Mouse (Mus musculus) activated CD4-positive, CD25-positive, alpha-beta regulatory T cell (primary cell): ENCODE measurements around the gene Ehmt2. TPM values are rescaled to one million over a fixed set of nuclear protein-coding genes. Genes with fewer than 3 reads are reported as not detected.

Source experiments
- polyA plus RNA-seq, 2 experiments: library from polyadenylated mRNA; unstranded; fragments of 100-300 nt; shearing (Covaris generic); gene quantifications; one replicate each; pipeline ENCODE4 v1.2.1; 2017

The Ehmt2 gene
- polyA plus RNA-seq: 10 to 100 TPM; 60.3 to 72.7 TPM

GRCm38 (mm10) chr17:34898160-34898586 is at the start of gene Ehmt2, which contains the start of gene C2:
Gene Ehmt2, plus strand, starts transcription at chr17:34898469.
Gene C2, minus strand, starts transcription at chr17:34898265.

DNA sequence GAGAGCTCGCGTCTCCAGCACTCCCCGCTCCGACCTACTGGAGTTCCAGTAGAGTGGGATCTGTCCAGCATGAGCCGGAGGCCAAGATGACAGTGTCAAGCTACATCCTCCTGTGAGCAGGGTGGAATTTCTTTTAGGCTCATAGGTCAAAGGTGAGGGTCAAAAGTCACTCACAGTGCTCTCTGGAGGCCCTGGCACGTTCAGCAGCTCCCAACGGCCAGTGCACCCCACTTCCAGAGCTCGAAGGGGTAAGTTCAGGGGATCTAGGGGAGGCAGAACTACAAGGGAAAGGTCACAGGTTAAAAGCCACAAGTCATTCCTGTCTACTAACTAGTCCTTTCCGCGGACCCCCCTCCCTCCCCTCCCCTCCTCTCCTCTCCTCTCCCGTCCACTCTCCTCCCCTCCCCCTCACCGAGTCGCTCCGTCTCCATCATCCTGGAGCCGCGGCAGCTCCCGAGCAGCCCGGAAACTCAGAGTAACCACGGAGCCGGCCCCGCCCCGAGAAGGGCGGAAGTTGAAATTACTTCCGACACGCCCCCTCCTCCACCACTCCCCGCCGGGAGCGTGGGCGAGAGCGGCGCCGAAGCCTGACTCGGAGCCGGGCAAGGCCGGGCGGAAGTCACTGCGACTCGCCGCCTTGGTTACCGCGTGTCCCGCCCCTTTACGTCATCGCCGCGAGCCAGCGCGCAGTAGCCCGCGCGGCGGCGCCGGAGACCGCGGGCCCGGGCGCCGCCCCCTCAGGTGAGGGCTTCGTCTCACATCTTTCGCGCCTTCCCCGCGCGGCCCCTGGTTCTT is 48.4 kb upstream of the Ehmt2 start, which contains the start of the genes Skiv2l and Nelfe:
TSS of gene Skiv2l (minus strand) at position 489 of the 795 bp plus-strand sequence.
TSS of gene Nelfe (plus strand) at position 670 of the 795 bp plus-strand sequence.

DNA sequence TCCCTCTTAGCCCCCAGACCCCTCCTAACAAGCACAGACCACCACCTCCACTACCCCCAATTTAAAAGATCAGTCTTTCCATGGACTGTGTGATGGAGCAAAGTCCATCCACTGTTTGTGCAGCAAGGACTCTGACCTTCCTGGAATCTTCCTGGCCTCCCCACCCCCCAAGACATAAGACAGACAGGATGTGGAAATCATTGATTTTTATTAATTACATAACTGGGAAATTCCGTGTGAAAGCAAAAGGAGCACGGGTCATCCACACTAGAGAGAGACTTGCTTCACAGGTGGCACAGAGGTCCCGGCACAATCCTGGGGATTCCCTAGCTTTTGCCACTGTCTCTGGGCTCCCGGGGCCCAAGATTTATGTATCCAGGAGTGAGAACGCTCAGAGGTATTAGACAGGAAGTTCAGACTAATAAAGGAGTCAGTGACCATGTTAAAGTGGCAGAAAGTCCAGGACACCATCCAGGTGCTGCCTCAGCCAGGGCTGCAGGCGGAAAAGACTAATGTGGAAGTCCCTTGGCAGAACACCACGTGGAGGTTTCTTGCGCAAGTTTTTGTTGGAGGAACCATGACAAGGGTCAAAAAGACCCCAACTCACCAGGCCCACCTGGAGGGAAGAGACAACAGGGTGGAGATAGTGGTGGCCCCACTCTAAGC is 35.7 kb upstream of the Ehmt2 start, which contains the start of gene Cfb:
TSS of gene Cfb (minus strand) at position 103 of the 666 bp plus-strand sequence.

DNA sequence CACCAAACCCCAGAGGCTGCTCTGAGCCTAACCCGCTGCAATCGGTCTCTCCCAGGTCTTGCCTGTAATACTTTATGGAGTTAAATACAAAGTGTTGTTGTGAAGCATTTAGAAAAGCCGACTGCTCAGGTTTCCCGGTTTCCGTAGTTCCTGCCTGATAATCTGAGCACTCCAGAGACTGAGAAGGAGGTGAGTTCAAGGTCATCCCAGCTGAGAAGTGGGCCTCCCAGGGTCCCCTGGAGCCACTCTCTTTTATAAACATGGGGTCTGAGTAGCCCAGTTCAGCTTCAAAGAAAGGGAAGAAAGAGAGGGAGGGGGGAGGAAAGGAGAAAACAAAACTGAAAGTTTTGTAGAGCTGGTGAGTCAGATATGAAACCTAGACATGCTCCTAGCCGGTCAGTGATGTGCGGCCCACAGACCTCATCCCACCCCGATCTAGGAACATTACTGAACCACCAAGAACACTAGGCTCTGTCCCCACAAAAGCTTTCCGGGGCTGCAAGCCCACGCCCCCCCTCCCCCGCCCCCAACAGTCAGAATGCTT is 18.9 kb upstream of the Ehmt2 start, which contains the start of gene Zbtb12:
TSS of gene Zbtb12 (plus strand) at position 148 of the 544 bp plus-strand sequence.

DNA sequence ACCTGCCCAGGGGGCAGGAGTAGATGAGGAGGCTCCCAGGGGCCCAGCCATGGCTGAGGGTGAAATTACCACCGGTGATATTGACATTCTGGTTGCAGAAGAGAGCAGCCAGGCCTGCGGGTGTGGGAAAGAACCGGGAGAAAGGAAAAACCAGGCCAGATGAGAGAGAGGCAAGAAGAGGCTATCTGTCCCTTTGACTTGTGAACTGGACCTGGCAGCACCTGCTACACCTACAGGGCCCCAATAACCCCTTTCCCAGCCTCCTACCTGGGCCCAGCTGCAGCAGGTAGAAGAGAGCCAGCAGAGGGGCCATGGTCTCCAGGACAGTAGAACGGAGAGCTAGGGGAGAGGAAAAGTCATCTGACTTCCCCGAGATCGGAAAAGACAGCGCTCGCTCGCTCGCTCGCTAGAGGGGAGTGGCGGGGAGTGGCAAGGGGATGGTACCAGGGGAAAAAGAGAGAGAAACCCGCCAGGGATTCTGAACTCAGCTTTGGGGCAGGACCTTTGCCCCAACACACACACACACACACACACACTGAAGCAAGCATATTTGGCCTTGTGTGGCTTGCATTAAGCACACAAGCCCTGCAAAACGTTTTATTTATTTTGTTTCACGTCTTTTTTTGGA is 16.5 kb upstream of the Ehmt2 start, which contains the start of gene Gm20547:
TSS of gene Gm20547 (minus strand) at position 360 of the 628 bp plus-strand sequence.

GRCm38 (mm10) chr17:34913930-34914665 is 15.8 kb downstream of the Ehmt2 start, which contains the start of gene Slc44a4:
Gene Slc44a4, plus strand, starts transcription at chr17:34914466.

DNA sequence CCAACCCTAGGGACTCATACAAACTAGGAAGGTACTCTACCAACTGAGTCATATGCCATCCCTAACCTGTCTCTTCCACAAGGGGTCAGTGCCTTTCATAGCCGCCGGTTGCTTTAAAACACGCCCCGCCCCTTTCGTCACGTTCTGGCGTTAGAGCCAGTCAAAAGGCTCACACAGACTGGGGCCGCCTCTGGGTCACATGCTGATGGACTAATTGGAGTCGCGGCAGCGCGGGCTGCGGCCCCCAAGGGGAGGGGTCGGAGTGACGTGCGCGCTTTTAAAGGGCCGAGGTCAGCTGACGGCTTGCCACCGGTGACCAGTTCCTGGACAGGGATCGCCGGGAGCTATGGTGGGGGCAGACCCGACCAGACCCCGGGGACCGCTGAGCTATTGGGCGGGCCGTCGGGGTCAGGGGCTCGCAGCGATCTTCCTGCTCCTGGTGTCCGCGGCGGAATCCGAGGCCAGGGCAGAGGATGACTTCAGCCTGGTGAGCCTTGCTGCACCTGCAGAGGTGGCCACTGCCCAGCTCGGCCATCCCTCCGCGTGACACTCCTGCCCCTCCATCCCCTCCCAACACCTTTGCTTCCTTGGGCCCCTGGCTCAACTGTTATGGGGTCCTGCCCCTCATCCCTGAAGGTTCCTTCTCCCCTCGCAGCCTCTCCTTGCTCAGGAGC is 32.9 kb downstream of the Ehmt2 start, which contains the start of gene Neu1:
TSS of gene Neu1 (plus strand) at position 193 of the 674 bp plus-strand sequence.

DNA sequence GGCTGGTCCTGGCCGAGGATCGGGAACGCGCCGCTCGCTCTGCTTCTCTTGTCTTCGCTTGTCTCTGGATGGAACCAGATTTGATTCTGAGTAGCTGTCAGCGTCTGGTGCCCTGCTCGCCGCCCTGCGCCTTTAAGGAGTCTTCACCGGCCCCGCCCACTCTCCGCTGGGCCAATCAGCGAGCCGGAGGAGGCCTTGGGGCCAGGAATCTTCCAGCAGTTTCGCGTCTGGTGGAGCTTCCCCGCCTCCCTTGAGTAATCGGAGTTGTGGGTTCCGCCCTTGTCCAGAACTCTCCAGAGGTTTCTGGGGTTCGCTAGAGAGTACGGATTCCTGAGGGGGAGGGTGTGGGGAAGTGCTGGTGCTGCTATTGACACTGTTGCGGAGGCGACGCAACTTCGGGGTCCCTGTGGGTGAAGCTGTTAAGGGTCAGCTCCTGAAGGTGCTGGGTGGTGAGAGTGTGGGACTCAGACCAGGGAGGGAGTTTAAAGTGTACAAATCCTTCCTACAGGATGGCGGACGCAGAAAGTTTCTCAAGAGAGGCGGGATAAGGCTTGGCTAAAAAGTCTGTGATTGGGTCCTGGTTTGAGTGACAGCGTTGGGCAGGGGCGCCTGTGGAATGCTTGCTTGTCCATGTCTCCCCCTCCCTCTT is 61.0 kb downstream of the Ehmt2 start, which contains the start of gene Hspa1b:
TSS of gene Hspa1b (minus strand) at position 109 of the 649 bp plus-strand sequence.

Other genes starting within 250 kb of the Ehmt2 start
- under 1 TPM in 1 of 2 experiments, not detected in 1; 0.07 TPM for gene Tnxb, start 227.9 kb upstream of the Ehmt2 start, polyA plus RNA-seq
- gene C4b, start 154.6 kb upstream of the Ehmt2 start, polyA plus RNA-seq: 1 to 10 TPM in 1 of 2 experiments, not detected in 1; 3.0 TPM
- not detected for gene Cyp21a1, start 93.9 kb upstream of the Ehmt2 start, polyA plus RNA-seq
- 10 to 100 TPM; 37.4 to 47.4 TPM for gene Stk19, start 61.5 kb upstream of the Ehmt2 start, polyA plus RNA-seq
- gene Dxo, start 61.5 kb upstream of the Ehmt2 start, polyA plus RNA-seq: 10 to 100 TPM; 47.0 to 49.6 TPM
- gene Skiv2l, start 48.3 kb upstream of the Ehmt2 start, polyA plus RNA-seq: 100 to 1,000 TPM in 1 of 2 experiments, 10 to 100 TPM in 1; 81.8 to 107 TPM
- 10 to 100 TPM; 37.9 to 46.0 TPM for gene Nelfe, start 48.1 kb upstream of the Ehmt2 start, polyA plus RNA-seq
- gene Cfb, start 36.0 kb upstream of the Ehmt2 start, polyA plus RNA-seq: 1 to 10 TPM; 1.8 to 8.9 TPM
- gene Zbtb12, start 19.0 kb upstream of the Ehmt2 start, polyA plus RNA-seq: under 1 TPM; 0.16 to 0.74 TPM
- not detected for gene Gm20547, start 16.4 kb upstream of the Ehmt2 start, polyA plus RNA-seq
- 1 to 10 TPM; 1.6 to 4.0 TPM for gene C2, start 204 bp upstream of the Ehmt2 start, polyA plus RNA-seq
- not detected for gene Slc44a4, start 16.0 kb downstream of the Ehmt2 start, polyA plus RNA-seq
- gene Neu1, start 32.8 kb downstream of the Ehmt2 start, polyA plus RNA-seq: 10 to 100 TPM; 55.1 to 60.0 TPM
- gene Hspa1b, start 60.8 kb downstream of the Ehmt2 start, polyA plus RNA-seq: 10 to 100 TPM in 1 of 2 experiments, under 1 TPM in 1; 0.70 to 78.1 TPM
- 1 to 10 TPM in 1 of 2 experiments, not detected in 1; 2.5 TPM for gene Gm20481, start 71.4 kb downstream of the Ehmt2 start, polyA plus RNA-seq
- 10 to 100 TPM in 1 of 2 experiments, not detected in 1; 18.3 TPM for gene Hspa1a, start 73.7 kb downstream of the Ehmt2 start, polyA plus RNA-seq
- under 1 TPM; 0.27 to 0.50 TPM for gene Hspa1l, start 74.2 kb downstream of the Ehmt2 start, polyA plus RNA-seq
- gene Lsm2, start 83.4 kb downstream of the Ehmt2 start, polyA plus RNA-seq: 10 to 100 TPM; 79.0 to 93.1 TPM
- gene Vars, start 102.5 kb downstream of the Ehmt2 start, polyA plus RNA-seq: 100 to 1,000 TPM; 126 to 153 TPM
- under 1 TPM in 1 of 2 experiments, not detected in 1; 0.52 TPM for gene Vwa7, start 118.1 kb downstream of the Ehmt2 start, polyA plus RNA-seq
- under 1 TPM; 0.36 to 0.48 TPM for gene Sapcd1, start 129.5 kb downstream of the Ehmt2 start, polyA plus RNA-seq
- gene Msh5, start 148.3 kb downstream of the Ehmt2 start, polyA plus RNA-seq: 1 to 10 TPM in 1 of 2 experiments, under 1 TPM in 1; 0.87 to 2.6 TPM
- 100 to 1,000 TPM; 647 to 661 TPM for gene Clic1, start 151.5 kb downstream of the Ehmt2 start, polyA plus RNA-seq
- 1 to 10 TPM in 1 of 2 experiments, under 1 TPM in 1; 0.83 to 2.7 TPM for gene Ddah2, start 160.6 kb downstream of the Ehmt2 start, polyA plus RNA-seq
- gene Ly6g6c, start 166.9 kb downstream of the Ehmt2 start, polyA plus RNA-seq: not detected
- gene Mpig6b, start 167.7 kb downstream of the Ehmt2 start, polyA plus RNA-seq: not detected
- gene Ly6g6e, start 178.4 kb downstream of the Ehmt2 start, polyA plus RNA-seq: under 1 TPM in 1 of 2 experiments, not detected in 1; 0.15 TPM
- not detected for gene Ly6g6d, start 179.6 kb downstream of the Ehmt2 start, polyA plus RNA-seq
- gene Ly6g6f, start 187.1 kb downstream of the Ehmt2 start, polyA plus RNA-seq: under 1 TPM in 1 of 2 experiments, not detected in 1; 0.26 TPM
- gene Abhd16a, start 190.8 kb downstream of the Ehmt2 start, polyA plus RNA-seq: 10 to 100 TPM; 59.7 to 60.5 TPM
- gene Ly6g5c, start 209.8 kb downstream of the Ehmt2 start, polyA plus RNA-seq: under 1 TPM in 1 of 2 experiments, not detected in 1; 0.36 TPM
- gene Ly6g5b, start 217.0 kb downstream of the Ehmt2 start, polyA plus RNA-seq: 1 to 10 TPM; 3.4 to 9.5 TPM
- gene Gpank1, start 223.0 kb downstream of the Ehmt2 start, polyA plus RNA-seq: 10 to 100 TPM; 53.8 to 59.4 TPM
- 100 to 1,000 TPM; 351 to 388 TPM for gene Csnk2b, start 223.6 kb downstream of the Ehmt2 start, polyA plus RNA-seq
- gene D17H6S53E, start 227.9 kb downstream of the Ehmt2 start, polyA plus RNA-seq: 1 to 10 TPM in 1 of 2 experiments, under 1 TPM in 1; 0.88 to 2.4 TPM
- under 1 TPM; 0.28 to 0.37 TPM for gene Apom, start 233.6 kb downstream of the Ehmt2 start, polyA plus RNA-seq
- 10 to 100 TPM; 61.6 to 63.2 TPM for gene Bag6, start 236.7 kb downstream of the Ehmt2 start, polyA plus RNA-seq